Mouse (Mus musculus) forebrain, embryonic 11.5 days (tissue): ENCODE results near the gene Usp53. TPM values are rescaled to one million over a fixed set of nuclear protein-coding genes. Genes with fewer than 3 reads are reported as not detected.
A peak's percentile ranks its signal among the peaks of the same experiment; 100 is the strongest.

Experiments
- ATAC-seq: fragments of 200-750 bp; cut with Nextera tagmentation; replicated peaks from 2 replicates; pipeline ENCODE4 v1.8.0; 2017; ENCODE audit warnings: moderate TSS enrichment; ENCODE audit not compliant: low FRiP score
- DNase-seq: peaks from one replicate; pipeline ENCODE4 v3.0.0-alpha.2; 2017; ENCODE audit warnings: low spot score
- H3K27ac ChIP-seq: fragments of 300-500 bp; sonication (generic); 2 replicates; pipeline ENCODE4 v1.5.1; 2014; ENCODE audit warnings: low read depth, low read length
- H3K27me3 ChIP-seq: fragments of 300-500 bp; sonication (generic); 2 replicates; pipeline ENCODE4 v1.6.1; 2014; ENCODE audit warnings: mild to moderate bottlenecking, low read length, mixed read lengths; ENCODE audit not compliant: control insufficient read depth, insufficient read depth
- H3K36me3 ChIP-seq: fragments of 300-500 bp; sonication (generic); 2 replicates; pipeline ENCODE4 v1.6.1; 2014; ENCODE audit warnings: mild to moderate bottlenecking, low read length, moderate library complexity, mixed read lengths; ENCODE audit not compliant: control insufficient read depth, insufficient read depth
- H3K4me1 ChIP-seq: fragments of 300-500 bp; sonication (generic); replicated peaks from 2 replicates; pipeline ENCODE4 v1.6.1; 2014; ENCODE audit warnings: low read length, mixed read lengths; ENCODE audit not compliant: control insufficient read depth, insufficient read depth
- H3K4me2 ChIP-seq: fragments of 300-500 bp; sonication (generic); 2 replicates; pipeline ENCODE4 v1.6.1; 2014; ENCODE audit warnings: low read depth, mild to moderate bottlenecking, low read length, moderate library complexity, mixed read lengths; ENCODE audit not compliant: severe bottlenecking
- H3K4me3 ChIP-seq: fragments of 300-500 bp; sonication (generic); 2 replicates; pipeline ENCODE4 v1.5.1; 2014; ENCODE audit warnings: low read depth, low read length
- H3K9ac ChIP-seq: fragments of 300-500 bp; sonication (generic); 2 replicates; pipeline ENCODE4 v1.6.1; 2014; ENCODE audit warnings: low read length
- H3K9me3 ChIP-seq: fragments of 300-500 bp; sonication (generic); 2 replicates; pipeline ENCODE4 v1.6.1; 2016; ENCODE audit warnings: low read length, mixed read lengths; ENCODE audit not compliant: control insufficient read depth
- WGBS: fragments of 180-500 bp; shearing (Covaris S2); extraction: QIAGEN DNeasy Blood & Tissue Kit; methylation state at CpG from one replicate; pipeline ENCODE4 v1.1.7; 2014; 5-methylcytosine and 5-hydroxymethylcytosine counted together
- polyA plus RNA-seq: library from polyadenylated mRNA; unstranded; fragments of >200 nt; fragmentation: Nextera tagmentation; extraction: Ambion mirVana; gene quantifications from 2 replicates; pipeline ENCODE4 v1.2.1, GENCODE M21; 2014

Usp53 gene
- polyA plus RNA-seq = 4.8 and 6.0 TPM in 2 replicates

DNA sequence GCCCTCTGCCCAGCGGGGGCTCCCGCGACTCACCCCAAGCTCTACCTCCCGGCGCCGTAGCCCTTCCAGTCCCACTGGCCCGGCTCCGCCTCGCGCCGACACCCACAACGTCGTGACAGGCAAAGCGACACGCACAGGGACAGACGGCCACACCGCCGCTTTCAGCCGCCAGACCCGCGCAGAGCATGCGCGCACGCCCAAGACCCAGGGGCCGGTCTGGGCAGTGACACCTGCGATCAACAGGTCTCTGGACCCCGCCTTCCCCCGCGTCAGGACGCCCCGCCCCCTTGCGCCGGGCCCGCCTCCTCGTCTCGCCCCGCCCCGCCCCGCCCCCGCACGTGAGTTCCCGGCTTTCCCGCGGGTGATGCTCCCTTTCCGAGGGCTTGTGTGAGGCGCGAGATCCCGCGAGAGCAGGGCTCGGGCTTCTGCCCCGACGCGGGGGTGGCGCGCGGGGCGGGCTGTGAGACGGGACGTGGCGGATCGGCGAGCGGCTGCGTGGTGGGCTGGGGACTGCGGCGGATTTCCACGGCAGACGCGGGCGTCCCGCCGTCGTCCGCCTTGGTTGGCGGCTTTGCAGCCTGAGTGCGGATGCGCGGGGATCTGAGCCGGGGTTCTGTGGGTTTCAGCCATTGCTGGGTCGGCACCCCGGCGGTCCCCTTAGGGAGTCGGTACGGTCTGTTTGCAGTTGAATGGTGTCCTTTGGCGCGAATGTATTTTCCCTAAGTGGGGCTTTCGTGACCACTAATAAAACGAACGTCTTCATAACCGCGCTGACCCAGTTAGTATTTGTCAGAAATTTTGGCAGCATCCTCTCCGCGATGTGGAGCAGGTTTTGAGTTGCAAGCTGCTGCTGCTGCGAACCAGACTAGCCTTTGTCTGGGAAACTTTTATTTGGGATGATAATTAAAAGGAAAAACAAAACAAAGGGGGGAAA is at the start of gene Usp53:
TSS of gene Usp53 (minus strand) at position 262 of the 934 bp plus-strand sequence.
- DNase-seq (peak; percentile 99), ATAC-seq (peak; percentile 98)
- Histone ChIP-seq H3K36me3 (no peaks in the 10 kb centered on the region), H3K9ac (peak within 1 kb of the TSS; percentile 93), H3K27ac (peak within 1 kb of the TSS; percentile 86), H3K27me3 (no peaks in the 10 kb centered on the region), H3K4me3 (peak within 1 kb of the TSS; percentile 76), H3K4me1 (0 out of 2 replicates have a peak, but pooled peaks cover 3% of the 10 kb centered on the region), H3K9me3 (no peaks in the 10 kb centered on the region), H3K4me2 (peak within 1 kb of the TSS; percentile 67)
- WGBS = under 1% methylated on average over 92 of the region's 94 CpGs

DNA sequence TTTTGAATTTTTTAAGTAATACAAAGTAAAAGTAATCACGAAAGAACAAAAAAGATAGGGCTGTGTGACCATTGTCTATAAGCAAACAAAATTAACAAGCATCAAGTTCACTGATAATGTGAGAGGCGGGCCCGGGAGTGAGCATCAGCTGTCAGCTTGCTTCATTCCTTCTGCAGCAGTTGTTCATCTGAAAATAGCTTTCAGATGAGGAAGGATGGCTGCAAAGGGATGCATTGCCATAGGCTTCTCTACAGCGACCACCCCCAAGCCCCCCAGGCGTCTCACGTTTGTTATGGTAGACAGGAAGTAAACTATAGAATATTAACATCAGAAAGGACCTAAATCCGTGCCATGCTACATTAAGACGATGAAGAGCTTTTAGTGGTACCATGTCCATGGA is 49.5 kb upstream of the Usp53 start:
- H3K36me3 ChIP-seq = no peaks in the 10 kb centered on the region
- H3K9me3 ChIP-seq = no peaks in the 10 kb centered on the region
- H3K9ac ChIP-seq = no peak overlapping the region
- 80% methylated on average over 8 of the region's 8 CpGs for WGBS
- H3K4me1 ChIP-seq = no peaks in the 10 kb centered on the region
- no peak for DNase-seq
- no peak overlapping the region for H3K4me3 ChIP-seq
- H3K27me3 ChIP-seq = no peaks in the 10 kb centered on the region
- H3K27ac ChIP-seq = no peak overlapping the region
- ATAC-seq = no peak
- no peak overlapping the region for H3K4me2 ChIP-seq

DNA sequence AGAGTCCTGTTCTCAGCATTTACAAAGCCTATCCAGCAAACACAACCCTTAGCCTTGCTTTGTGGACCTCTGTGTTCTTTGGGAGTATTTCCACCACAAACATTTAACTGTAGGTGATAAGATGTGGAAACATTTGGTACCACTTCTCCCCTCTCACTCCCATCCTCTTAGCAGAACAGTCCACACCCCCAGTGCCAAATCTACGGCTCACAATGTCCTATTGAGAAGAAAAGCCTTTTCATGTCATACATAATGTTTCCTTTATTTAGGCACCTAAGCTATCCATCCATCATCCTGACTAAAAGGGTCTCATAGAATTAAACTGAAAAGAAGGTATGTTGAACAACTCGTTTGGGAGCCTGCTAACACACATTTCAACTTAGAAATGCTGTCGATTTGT is 41.3 kb upstream of the Usp53 start:
- Histone ChIP-seq H3K27ac (no peak overlapping the region), H3K9ac (no peak overlapping the region), H3K4me1 (no peaks in the 10 kb centered on the region), H3K36me3 (no peaks in the 10 kb centered on the region), H3K9me3 (no peaks in the 10 kb centered on the region), H3K4me2 (no peak overlapping the region), H3K27me3 (no peaks in the 10 kb centered on the region), H3K4me3 (no peak overlapping the region)
- WGBS = 55% methylated on average over 3 of the region's 3 CpGs
- ATAC-seq (no peak), DNase-seq (no peak)

DNA sequence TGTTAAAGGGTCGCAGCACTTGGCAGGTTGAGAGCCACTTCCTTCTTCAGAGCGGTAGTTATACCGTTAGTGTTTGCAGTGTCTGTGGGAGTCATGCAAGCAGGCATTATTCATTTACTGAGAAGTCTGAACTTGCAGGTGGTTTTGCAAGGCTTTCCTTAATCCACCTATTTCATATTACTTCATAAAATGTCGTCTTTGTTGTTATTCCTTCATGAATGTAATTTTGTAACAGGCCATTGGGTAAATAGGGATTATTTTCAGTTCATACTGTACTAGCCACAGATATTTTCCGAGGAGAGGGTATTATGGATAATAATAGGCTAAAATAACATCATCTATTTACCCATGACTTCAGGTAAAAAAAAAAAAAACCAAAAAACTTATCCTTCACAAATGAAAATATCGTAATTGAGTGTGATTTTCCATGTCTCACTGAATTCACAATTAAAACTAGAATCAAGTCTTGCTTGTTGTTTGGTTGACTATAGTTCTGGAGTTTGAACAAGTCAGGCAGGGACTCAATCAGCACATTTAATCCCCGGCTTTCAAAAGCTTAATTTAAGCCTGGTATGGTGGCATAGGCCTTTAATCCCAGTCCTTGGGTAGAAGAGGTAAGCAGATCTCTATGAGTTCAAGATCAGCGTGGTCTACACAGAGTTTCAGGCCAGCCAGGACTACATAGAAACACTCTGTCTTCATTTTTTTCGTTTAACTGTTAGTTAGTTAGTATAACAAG is 40.4 kb upstream of the Usp53 start:
- 87% methylated on average over 9 of the region's 9 CpGs for WGBS
- Histone ChIP-seq H3K27me3 (no peaks in the 10 kb centered on the region), H3K36me3 (no peaks in the 10 kb centered on the region), H3K27ac (no peak overlapping the region), H3K4me1 (no peaks in the 10 kb centered on the region), H3K4me3 (no peak overlapping the region), H3K4me2 (no peak overlapping the region), H3K9me3 (no peaks in the 10 kb centered on the region), H3K9ac (no peak overlapping the region)
- ATAC-seq (no peak), DNase-seq (no peak)

DNA sequence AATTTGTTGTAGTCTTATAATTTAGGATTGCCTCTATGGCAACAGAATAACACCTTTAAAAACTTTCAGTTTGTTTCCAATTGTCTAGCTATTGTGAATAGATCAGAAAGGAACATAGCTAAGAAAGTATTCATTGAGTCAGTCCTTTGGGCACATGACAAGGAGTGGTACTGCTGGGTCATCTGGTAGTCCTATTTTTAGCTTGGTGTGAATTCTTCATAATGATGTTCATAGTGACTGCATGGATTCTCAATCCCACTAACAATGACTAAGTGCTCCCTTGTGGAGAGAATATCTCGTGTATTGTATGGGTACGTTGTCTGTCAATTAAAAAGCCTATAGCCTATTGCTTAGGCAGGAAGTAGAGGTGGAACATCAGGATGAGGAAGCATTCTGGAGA is 34.5 kb upstream of the Usp53 start:
- DNase-seq = no peak
- Histone ChIP-seq H3K27ac (no peak overlapping the region), H3K9ac (no peak overlapping the region), H3K4me2 (no peak overlapping the region), H3K27me3 (no peaks in the 10 kb centered on the region), H3K36me3 (no peaks in the 10 kb centered on the region), H3K9me3 (no peaks in the 10 kb centered on the region), H3K4me1 (no peaks in the 10 kb centered on the region), H3K4me3 (no peak overlapping the region)
- no peak for ATAC-seq
- 97% methylated on average over 2 of the region's 2 CpGs for WGBS

- no peak overlapping the region for H3K27ac ChIP-seq
- DNase-seq (no peak), ATAC-seq (no peak)
- no peaks in the 10 kb centered on the region for H3K4me1 ChIP-seq
- no peak overlapping the region for H3K9ac ChIP-seq
- WGBS = 91% methylated on average over 14 of the region's 14 CpGs
- no peaks in the 10 kb centered on the region for H3K36me3 ChIP-seq
- no peaks in the 10 kb centered on the region for H3K9me3 ChIP-seq
- H3K4me3 ChIP-seq = no peak overlapping the region
- no peak overlapping the region for H3K4me2 ChIP-seq
- H3K27me3 ChIP-seq = no peaks in the 10 kb centered on the region
Measured at GRCm38 (mm10) chr3:123013476-123013875, 29.2 kb upstream of the Usp53 start.

GRCm38 (mm10) chr3:123009417-123009816 is 25.1 kb upstream of the Usp53 start:
- H3K36me3 ChIP-seq = no peaks in the 10 kb centered on the region
- DNase-seq = no peak
- H3K4me3 ChIP-seq = no peak overlapping the region
- no peaks in the 10 kb centered on the region for H3K27me3 ChIP-seq
- H3K4me2 ChIP-seq = no peak overlapping the region
- 47% methylated on average over 6 of the region's 6 CpGs for WGBS
- no peak overlapping the region for H3K9ac ChIP-seq
- no peak overlapping the region for H3K27ac ChIP-seq
- H3K4me1 ChIP-seq = no peaks in the 10 kb centered on the region
- no peak for ATAC-seq
- H3K9me3 ChIP-seq = no peaks in the 10 kb centered on the region

DNA sequence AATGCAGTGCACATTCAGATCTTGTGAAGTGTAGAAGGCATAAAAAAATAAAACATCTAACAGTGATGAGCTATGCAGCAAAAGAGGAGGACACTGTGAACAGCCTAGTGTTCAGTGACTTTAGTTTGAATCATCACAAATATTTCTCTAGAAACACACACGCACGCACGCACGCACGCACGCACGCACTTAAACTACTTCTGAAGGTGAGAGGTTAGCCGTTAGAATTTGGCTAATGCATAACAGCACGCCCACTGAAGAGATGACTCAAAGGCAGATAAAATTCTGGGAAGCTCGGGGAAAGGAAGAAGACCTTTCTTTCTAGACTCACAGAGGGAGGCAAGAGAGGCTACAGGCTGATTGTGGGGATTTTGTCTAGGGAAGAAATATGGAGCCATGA is 23.1 kb upstream of the Usp53 start:
- ATAC-seq = no peak
- H3K9ac ChIP-seq = no peak overlapping the region
- no peak overlapping the region for H3K27ac ChIP-seq
- no peaks in the 10 kb centered on the region for H3K9me3 ChIP-seq
- H3K4me3 ChIP-seq = no peak overlapping the region
- no peaks in the 10 kb centered on the region for H3K36me3 ChIP-seq
- H3K27me3 ChIP-seq = no peaks in the 10 kb centered on the region
- no peak overlapping the region for H3K4me2 ChIP-seq
- WGBS = 88% methylated on average over 10 of the region's 10 CpGs
- H3K4me1 ChIP-seq = no peaks in the 10 kb centered on the region
- DNase-seq = no peak
